Mouse (Mus musculus) cerebellum, postnatal 4 days (tissue): ENCODE measurements around the gene Sox5.
A peak's percentile ranks its signal among the peaks of the same experiment; 100 is the strongest.
"Not testable (repeated sequence)": the region's sequence is repeated elsewhere in the genome, so short reads cannot be mapped to it uniquely, and the experiment has no call there.

Experiments used
- DNase-seq, 2 experiments: peaks; one replicate each; pipeline ENCODE4 v3.0.0; 2022; ENCODE audit warnings: low spot score in 2 of 2, mixed read lengths in 1 of 2

Sox5 gene

GRCm38 (mm10) chr6:144195934-144196333 is 585.8 kb downstream of the Sox5 start:
- no peak for DNase-seq

GRCm38 (mm10) chr6:144183087-144183486 is 598.7 kb downstream of the Sox5 start:
- DNase-seq = no peak

GRCm38 (mm10) chr6:144182429-144182828 is 599.3 kb downstream of the Sox5 start:
- not testable (repeated sequence) for DNase-seq

- DNase-seq = peak in 1 of 2 experiments; percentile 18
These were observed 600.5 kb downstream of the Sox5 start for GRCm38 (mm10) chr6:144181083-144181866.

GRCm38 (mm10) chr6:144179111-144179510 is 602.7 kb downstream of the Sox5 start:
- no peak for DNase-seq

GRCm38 (mm10) chr6:144176674-144177073 is 605.1 kb downstream of the Sox5 start:
- DNase-seq = no peak

- no peak for DNase-seq
These were observed 606.2 kb downstream of the Sox5 start for GRCm38 (mm10) chr6:144175590-144175989.

GRCm38 (mm10) chr6:144170541-144170940 is 611.2 kb downstream of the Sox5 start:
- DNase-seq = no peak

- DNase-seq = no peak
These were observed 612.0 kb downstream of the Sox5 start for GRCm38 (mm10) chr6:144169791-144170190.

- DNase-seq = no peak
These were observed 612.9 kb downstream of the Sox5 start for GRCm38 (mm10) chr6:144168696-144169476.

GRCm38 (mm10) chr6:144167058-144167457 is 614.7 kb downstream of the Sox5 start:
- DNase-seq = no peak

GRCm38 (mm10) chr6:144166651-144167050 is 615.1 kb downstream of the Sox5 start:
- no peak for DNase-seq

- DNase-seq = peak in 1 of 2 experiments; percentile 21
These were observed 615.7 kb downstream of the Sox5 start for GRCm38 (mm10) chr6:144166104-144166503.

GRCm38 (mm10) chr6:144163501-144163900 is 618.3 kb downstream of the Sox5 start:
- DNase-seq = no peak

- no peak for DNase-seq
These were observed 623.1 kb downstream of the Sox5 start for GRCm38 (mm10) chr6:144158637-144159036.

- peak in 1 of 2 experiments; percentile 38 for DNase-seq
These were observed 626.8 kb downstream of the Sox5 start for GRCm38 (mm10) chr6:144154892-144155424.

- DNase-seq = no peak
These were observed 629.8 kb downstream of the Sox5 start for GRCm38 (mm10) chr6:144151957-144152356.

- DNase-seq = peak in 1 of 2 experiments; percentile 52
These were observed 630.7 kb downstream of the Sox5 start for GRCm38 (mm10) chr6:144151075-144151474.

- no peak for DNase-seq
These were observed 644.4 kb downstream of the Sox5 start for GRCm38 (mm10) chr6:144137397-144137796.

- DNase-seq = no peak
These were observed 644.9 kb downstream of the Sox5 start for GRCm38 (mm10) chr6:144136894-144137293.

GRCm38 (mm10) chr6:144129927-144130326 is 651.9 kb downstream of the Sox5 start:
- no peak for DNase-seq

- no peak for DNase-seq
These were observed 661.8 kb downstream of the Sox5 start for GRCm38 (mm10) chr6:144119961-144120360.

- DNase-seq = no peak
These were observed 665.1 kb downstream of the Sox5 start for GRCm38 (mm10) chr6:144116646-144117045.
